Mouse (Mus musculus) large intestine, adult 2 months (tissue): ENCODE results near the gene Prkca. TPM values are rescaled to one million over a fixed set of nuclear protein-coding genes. Genes with fewer than 3 reads are reported as not detected.

Experiments
- DNase-seq: peaks from one replicate; pipeline ENCODE4 v3.0.0-alpha.2; 2012; ENCODE audit warnings: low read depth, low spot score
- WGBS: fragments of 180-500 bp; shearing (Covaris S2); methylation state at CpG from one replicate; pipeline ENCODE4 v1.1.7; 2018; 5-methylcytosine and 5-hydroxymethylcytosine counted together
- polyA plus RNA-seq: library from polyadenylated mRNA; depleted of rRNA; stranded (reverse); fragments of >200 nt; gene quantifications from 2 replicates; pipeline ENCODE4 v1.2.3, GENCODE M21; 2012

Prkca gene
- polyA plus RNA-seq, 1 experiment, result 14.7 TPM

- DNase-seq, result no peak
- 78% methylated on average over 9 of the region's 9 CpGs for WGBS
These were observed 393.5 kb downstream of the Prkca start for GRCm38 (mm10) chr11:107950211-107950610.

GRCm38 (mm10) chr11:107947951-107948350 lies 395.8 kb downstream of the Prkca start:
- WGBS, result 89% methylated on average over 1 of the region's 1 CpGs
- no peak for DNase-seq

GRCm38 (mm10) chr11:107946823-107947222 lies 396.9 kb downstream of the Prkca start:
- 82% methylated on average over 5 of the region's 5 CpGs for WGBS
- no peak for DNase-seq

GRCm38 (mm10) chr11:107936929-107937328 lies 406.8 kb downstream of the Prkca start:
- WGBS, result 93% methylated on average over 2 of the region's 2 CpGs
- DNase-seq, result no peak

GRCm38 (mm10) chr11:107931721-107932120 lies 412.0 kb downstream of the Prkca start:
- WGBS, result 65% methylated on average over 7 of the region's 7 CpGs
- DNase-seq, result no peak

- no peak for DNase-seq
- WGBS, result 80% methylated on average over 11 of the region's 11 CpGs
These were observed 412.4 kb downstream of the Prkca start for GRCm38 (mm10) chr11:107931288-107931687.

GRCm38 (mm10) chr11:107929712-107930111 lies 414.0 kb downstream of the Prkca start:
- 50% methylated on average over 3 of the region's 3 CpGs for WGBS
- no peak for DNase-seq

GRCm38 (mm10) chr11:107919852-107920508 lies 423.7 kb downstream of the Prkca start:
- WGBS, result 49% methylated on average over 16 of the region's 16 CpGs
- DNase-seq, result no peak

GRCm38 (mm10) chr11:107917721-107918235 lies 425.9 kb downstream of the Prkca start:
- WGBS, result 58% methylated on average over 9 of the region's 9 CpGs

GRCm38 (mm10) chr11:107914634-107915226 lies 429.0 kb downstream of the Prkca start, which contains the start of gene Cacng5:
Cacng5 (minus strand) TSS chr11:107915055.
- DNase-seq, result no peak
- 8% methylated on average over 36 of the region's 36 CpGs for WGBS

More at GRCm38 (mm10) chr11:107917721-107918235, 425.9 kb downstream of the Prkca start:
- no peak for DNase-seq

GRCm38 (mm10) chr11:107913317-107913716 lies 430.4 kb downstream of the Prkca start:
- WGBS, result 44% methylated on average over 3 of the region's 3 CpGs
- no peak for DNase-seq

- WGBS, result 77% methylated on average over 9 of the region's 9 CpGs
- DNase-seq, result no peak
These were observed 438.4 kb downstream of the Prkca start for GRCm38 (mm10) chr11:107905364-107905763.

- DNase-seq, result no peak
- 19% methylated on average over 4 of the region's 4 CpGs for WGBS
These were observed 439.6 kb downstream of the Prkca start for GRCm38 (mm10) chr11:107903966-107904605.

GRCm38 (mm10) chr11:107900470-107900869 lies 443.3 kb downstream of the Prkca start:
- no peak for DNase-seq
- WGBS, result 43% methylated on average over 4 of the region's 4 CpGs

- 31% methylated on average over 2 of the region's 2 CpGs for WGBS
- no peak for DNase-seq
These were observed 445.0 kb downstream of the Prkca start for GRCm38 (mm10) chr11:107898698-107899097.

- 41% methylated on average over 4 of the region's 4 CpGs for WGBS
- no peak for DNase-seq
These were observed 448.1 kb downstream of the Prkca start for GRCm38 (mm10) chr11:107895635-107896034.

- WGBS, result 87% methylated on average over 3 of the region's 3 CpGs
- no peak for DNase-seq
These were observed 452.4 kb downstream of the Prkca start for GRCm38 (mm10) chr11:107891377-107891776.

GRCm38 (mm10) chr11:107887342-107887741 lies 456.4 kb downstream of the Prkca start:
- 79% methylated on average over 6 of the region's 6 CpGs for WGBS
- no peak for DNase-seq
